Mouse (Mus musculus) hindbrain, embryonic 11.5 days (tissue): ENCODE results near the gene Ttc28. TPM values are rescaled to one million over a fixed set of nuclear protein-coding genes. Genes with fewer than 3 reads are reported as not detected.

Experiments
- ATAC-seq: fragments of 200-750 bp; cut with Nextera tagmentation; 2 replicates; pipeline ENCODE4 v1.8.0; 2017; ENCODE audit warnings: mild to moderate bottlenecking, moderate TSS enrichment, moderate library complexity; ENCODE audit not compliant: low FRiP score
- DNase-seq: peaks from one replicate; pipeline ENCODE4 v3.0.0-alpha.2; 2015; ENCODE audit warnings: low spot score
- H3K27ac ChIP-seq: fragments of 300-500 bp; sonication (generic); 2 replicates; pipeline ENCODE4 v1.5.1; 2014; ENCODE audit warnings: mild to moderate bottlenecking, low read depth, low read length
- H3K27me3 ChIP-seq: fragments of 300-500 bp; sonication (generic); 2 replicates; pipeline ENCODE4 v1.6.1; 2014; ENCODE audit warnings: mild to moderate bottlenecking, low read length, moderate library complexity, mixed read lengths; ENCODE audit not compliant: control insufficient read depth, insufficient read depth
- H3K36me3 ChIP-seq: fragments of 300-500 bp; sonication (generic); 2 replicates; pipeline ENCODE4 v1.6.1; 2014; ENCODE audit warnings: mild to moderate bottlenecking, low read length, moderate library complexity, mixed read lengths; ENCODE audit not compliant: control insufficient read depth, insufficient read depth
- H3K4me1 ChIP-seq: fragments of 300-500 bp; sonication (generic); replicated peaks from 2 replicates; pipeline ENCODE4 v1.6.1; 2014; ENCODE audit warnings: low read length, mixed read lengths; ENCODE audit not compliant: control insufficient read depth, insufficient read depth
- H3K4me2 ChIP-seq: fragments of 300-500 bp; sonication (generic); replicated peaks from 2 replicates; pipeline ENCODE4 v1.6.1; 2014; ENCODE audit warnings: mild to moderate bottlenecking, low read depth, low read length
- H3K4me3 ChIP-seq: fragments of 300-500 bp; sonication (generic); 2 replicates; pipeline ENCODE4 v1.5.1; 2014; ENCODE audit warnings: low read depth, low read length
- H3K9ac ChIP-seq: fragments of 300-500 bp; sonication (generic); 2 replicates; pipeline ENCODE4 v1.6.1; 2014; ENCODE audit warnings: low read depth, low read length
- H3K9me3 ChIP-seq: fragments of 300-500 bp; sonication (generic); 2 replicates; pipeline ENCODE4 v1.6.1; 2016; ENCODE audit warnings: low read length; ENCODE audit not compliant: control insufficient read depth
- WGBS: fragments of 180-500 bp; shearing (Covaris S2); extraction: QIAGEN DNeasy Blood & Tissue Kit; methylation state at CpG from one replicate; pipeline ENCODE4 v1.1.7; 2014; 5-methylcytosine and 5-hydroxymethylcytosine counted together
- polyA plus RNA-seq: library from polyadenylated mRNA; unstranded; fragments of >200 nt; fragmentation: Nextera tagmentation; extraction: Ambion mirVana; gene quantifications from 2 replicates; pipeline ENCODE4 v1.2.1, GENCODE M21; 2014

The Ttc28 gene
- polyA plus RNA-seq, 1 experiment from 2014 or later, result 15.6 TPM

- H3K36me3 ChIP-seq, result no peaks in the 10 kb centered on the region
- no peak overlapping the region for H3K27ac ChIP-seq
- no peak overlapping the region for H3K4me2 ChIP-seq
- H3K9me3 ChIP-seq, result no peaks in the 10 kb centered on the region
- 85% methylated on average over 9 of the region's 9 CpGs for WGBS
- no peaks in the 10 kb centered on the region for H3K27me3 ChIP-seq
- H3K4me3 ChIP-seq, result no peak overlapping the region
- DNase-seq, result no peak
- peaks cover 22% of the 10 kb centered on the region for H3K4me1 ChIP-seq
- no peak overlapping the region for H3K9ac ChIP-seq
- no peak for ATAC-seq
These were observed 149.3 kb downstream of the Ttc28 start for GRCm38 (mm10) chr5:111028952-111029351.

- Histone ChIP-seq H3K4me1 (peaks cover 7% of the 10 kb centered on the region), H3K4me2 (no peak overlapping the region), H3K27ac (no peak overlapping the region), H3K27me3 (no peaks in the 10 kb centered on the region), H3K36me3 (no peaks in the 10 kb centered on the region), H3K4me3 (no peak overlapping the region), H3K9me3 (no peaks in the 10 kb centered on the region), H3K9ac (no peak overlapping the region)
- 84% methylated on average over 10 of the region's 10 CpGs for WGBS
- DNase-seq (no peak), ATAC-seq (no peak)
These were observed 153.2 kb downstream of the Ttc28 start for GRCm38 (mm10) chr5:111032687-111033295.

- H3K4me1 ChIP-seq, result peaks cover 2% of the 10 kb centered on the region; the same call in 1 of the 2 replicates
- no peaks in the 10 kb centered on the region for H3K9me3 ChIP-seq
- H3K4me2 ChIP-seq, result no peak overlapping the region
- no peak overlapping the region for H3K9ac ChIP-seq
- H3K4me3 ChIP-seq, result no peak overlapping the region
- H3K27ac ChIP-seq, result no peak overlapping the region
- H3K36me3 ChIP-seq, result no peaks in the 10 kb centered on the region
- no peaks in the 10 kb centered on the region for H3K27me3 ChIP-seq
- 95% methylated on average over 4 of the region's 4 CpGs for WGBS
- no peak for ATAC-seq
- DNase-seq, result no peak
These were observed 153.9 kb downstream of the Ttc28 start for GRCm38 (mm10) chr5:111033489-111033888.

- Histone ChIP-seq H3K27ac (no peak overlapping the region), H3K36me3 (no peaks in the 10 kb centered on the region), H3K9me3 (no peaks in the 10 kb centered on the region), H3K27me3 (no peaks in the 10 kb centered on the region), H3K4me2 (no peak overlapping the region), H3K9ac (no peak overlapping the region), H3K4me1 (peaks cover 5% of the 10 kb centered on the region; the same call in 1 of the 2 replicates), H3K4me3 (no peak overlapping the region)
- DNase-seq, result no peak
- 76% methylated on average over 7 of the region's 7 CpGs for WGBS
- ATAC-seq, result no peak
These were observed 157.6 kb downstream of the Ttc28 start for GRCm38 (mm10) chr5:111037123-111037748.

GRCm38 (mm10) chr5:111039771-111040170 lies 160.2 kb downstream of the Ttc28 start:
- Histone ChIP-seq H3K27ac (no peak overlapping the region), H3K9me3 (no peaks in the 10 kb centered on the region), H3K4me1 (peaks cover 8% of the 10 kb centered on the region), H3K9ac (no peak overlapping the region), H3K4me3 (no peak overlapping the region), H3K4me2 (no peak overlapping the region), H3K27me3 (no peaks in the 10 kb centered on the region), H3K36me3 (no peaks in the 10 kb centered on the region)
- DNase-seq (no peak), ATAC-seq (no peak)
- 67% methylated on average over 6 of the region's 6 CpGs for WGBS

GRCm38 (mm10) chr5:111041952-111042351 lies 162.3 kb downstream of the Ttc28 start:
- Histone ChIP-seq H3K9me3 (no peaks in the 10 kb centered on the region), H3K27me3 (no peaks in the 10 kb centered on the region), H3K4me1 (peaks cover 8% of the 10 kb centered on the region), H3K4me3 (no peak overlapping the region), H3K4me2 (no peak overlapping the region), H3K36me3 (no peaks in the 10 kb centered on the region), H3K27ac (no peak overlapping the region), H3K9ac (no peak overlapping the region)
- DNase-seq (no peak), ATAC-seq (no peak)
- WGBS, result 80% methylated on average over 5 of the region's 5 CpGs

- no peak for DNase-seq
- Histone ChIP-seq H3K9me3 (no peaks in the 10 kb centered on the region), H3K4me2 (no peak overlapping the region), H3K36me3 (no peaks in the 10 kb centered on the region), H3K4me3 (no peak overlapping the region), H3K4me1 (peaks cover 8% of the 10 kb centered on the region), H3K27ac (peak overlapping the region; percentile 1; the same call in 1 of the 2 replicates), H3K9ac (no peak overlapping the region), H3K27me3 (no peaks in the 10 kb centered on the region)
- ATAC-seq, result no peak
- 13% methylated on average over 7 of the region's 7 CpGs for WGBS
These were observed 164.6 kb downstream of the Ttc28 start for GRCm38 (mm10) chr5:111044193-111044592.

GRCm38 (mm10) chr5:111046359-111046758 lies 166.8 kb downstream of the Ttc28 start:
- DNase-seq (no peak), ATAC-seq (no peak)
- H3K9me3 ChIP-seq, result no peaks in the 10 kb centered on the region
- no peaks in the 10 kb centered on the region for H3K27me3 ChIP-seq
- peaks cover 3% of the 10 kb centered on the region for H3K4me1 ChIP-seq
- H3K4me2 ChIP-seq, result no peak overlapping the region
- H3K36me3 ChIP-seq, result no peaks in the 10 kb centered on the region
- H3K27ac ChIP-seq, result no peak overlapping the region
- WGBS, result 92% methylated on average over 6 of the region's 6 CpGs
- H3K4me3 ChIP-seq, result no peak overlapping the region
- no peak overlapping the region for H3K9ac ChIP-seq

- peaks cover 3% of the 10 kb centered on the region for H3K4me1 ChIP-seq
These were observed 167.4 kb downstream of the Ttc28 start for GRCm38 (mm10) chr5:111046841-111047476.

More at GRCm38 (mm10) chr5:111046841-111047476, 167.4 kb downstream of the Ttc28 start:
- Histone ChIP-seq H3K36me3 (no peaks in the 10 kb centered on the region), H3K27me3 (no peaks in the 10 kb centered on the region), H3K4me2 (no peak overlapping the region), H3K9me3 (no peaks in the 10 kb centered on the region), H3K27ac (peak overlapping the region; percentile 36; the same call in 1 of the 2 replicates), H3K4me3 (no peak overlapping the region), H3K9ac (no peak overlapping the region)
- WGBS, result 68% methylated on average over 14 of the region's 14 CpGs
- ATAC-seq, result no peak
- DNase-seq, result no peak
